Mouse (Mus musculus) hindbrain, postnatal 0 days (tissue): ENCODE data around the gene Dll1. TPM values are rescaled to one million over a fixed set of nuclear protein-coding genes. Genes with fewer than 3 reads are reported as not detected.

Experiments
- ATAC-seq: fragments of 200-750 bp; cut with Nextera tagmentation; 2 replicates; pipeline ENCODE4 v1.8.0; 2017; ENCODE audit warnings: mild to moderate bottlenecking, moderate TSS enrichment, moderate library complexity
- DNase-seq: peaks from one replicate; pipeline ENCODE4 v3.0.0-alpha.2; 2015; ENCODE audit warnings: low spot score
- H3K27ac ChIP-seq: fragments of 300-500 bp; sonication (generic); 2 replicates; pipeline ENCODE4 v1.5.1; 2014; ENCODE audit warnings: mild to moderate bottlenecking
- H3K27me3 ChIP-seq: fragments of 300-500 bp; sonication (generic); 2 replicates; pipeline ENCODE4 v1.6.1; 2014; ENCODE audit warnings: low read length, mixed read lengths; ENCODE audit not compliant: insufficient read depth
- H3K36me3 ChIP-seq: fragments of 300-500 bp; sonication (generic); 2 replicates; pipeline ENCODE4 v1.6.1; 2014; ENCODE audit warnings: low read length, mixed read lengths; ENCODE audit not compliant: insufficient read depth
- H3K4me1 ChIP-seq: fragments of 300-500 bp; sonication (generic); 2 replicates; pipeline ENCODE4 v1.6.1; 2014; ENCODE audit warnings: antibody characterized with exemption, low read length, mixed read lengths; ENCODE audit not compliant: insufficient read depth
- H3K4me2 ChIP-seq: fragments of 300-500 bp; sonication (generic); 2 replicates; pipeline ENCODE4 v1.6.1; 2014; ENCODE audit warnings: low read depth, mild to moderate bottlenecking, low read length, moderate library complexity, mixed read lengths
- H3K4me3 ChIP-seq: fragments of 300-500 bp; sonication (generic); 2 replicates; pipeline ENCODE4 v1.5.1; 2014; ENCODE audit warnings: low read length
- H3K9ac ChIP-seq: fragments of 300-500 bp; sonication (generic); replicated peaks from 2 replicates; pipeline ENCODE4 v1.6.1; 2014; ENCODE audit warnings: mild to moderate bottlenecking, low read length, moderate library complexity, mixed read lengths
- H3K9me3 ChIP-seq: fragments of 300-500 bp; sonication (generic); 2 replicates; pipeline ENCODE4 v1.6.1; 2016; ENCODE audit warnings: low read length, mixed read lengths
- CTCF ChIP-seq: IDR thresholded peaks from 2 replicates; pipeline ENCODE4 v1.5.1; 2016; ENCODE audit warnings: antibody characterized with exemption, control low read depth, low read depth
- WGBS: fragments of 180-500 bp; shearing (Covaris S2); extraction: QIAGEN DNeasy Blood & Tissue Kit; methylation state at CpG from one replicate; pipeline ENCODE4 v1.1.7; 2014; 5-methylcytosine and 5-hydroxymethylcytosine counted together
- polyA plus RNA-seq: library from polyadenylated mRNA; unstranded; fragments of >200 nt; fragmentation: Nextera tagmentation; extraction: Ambion mirVana; gene quantifications from 2 replicates; pipeline ENCODE4 v1.2.1, GENCODE M21; 2015
- total RNA-seq: library from RNA; depleted of rRNA; stranded (reverse); fragments of >200 nt; gene quantifications from 2 replicates; pipeline ENCODE4 v1.2.3, GENCODE M21; 2014

Dll1 gene
- total and polyA plus RNA-seq, 2 experiments from 2014 or later, result 10.9 to 34.3 TPM

DNA sequence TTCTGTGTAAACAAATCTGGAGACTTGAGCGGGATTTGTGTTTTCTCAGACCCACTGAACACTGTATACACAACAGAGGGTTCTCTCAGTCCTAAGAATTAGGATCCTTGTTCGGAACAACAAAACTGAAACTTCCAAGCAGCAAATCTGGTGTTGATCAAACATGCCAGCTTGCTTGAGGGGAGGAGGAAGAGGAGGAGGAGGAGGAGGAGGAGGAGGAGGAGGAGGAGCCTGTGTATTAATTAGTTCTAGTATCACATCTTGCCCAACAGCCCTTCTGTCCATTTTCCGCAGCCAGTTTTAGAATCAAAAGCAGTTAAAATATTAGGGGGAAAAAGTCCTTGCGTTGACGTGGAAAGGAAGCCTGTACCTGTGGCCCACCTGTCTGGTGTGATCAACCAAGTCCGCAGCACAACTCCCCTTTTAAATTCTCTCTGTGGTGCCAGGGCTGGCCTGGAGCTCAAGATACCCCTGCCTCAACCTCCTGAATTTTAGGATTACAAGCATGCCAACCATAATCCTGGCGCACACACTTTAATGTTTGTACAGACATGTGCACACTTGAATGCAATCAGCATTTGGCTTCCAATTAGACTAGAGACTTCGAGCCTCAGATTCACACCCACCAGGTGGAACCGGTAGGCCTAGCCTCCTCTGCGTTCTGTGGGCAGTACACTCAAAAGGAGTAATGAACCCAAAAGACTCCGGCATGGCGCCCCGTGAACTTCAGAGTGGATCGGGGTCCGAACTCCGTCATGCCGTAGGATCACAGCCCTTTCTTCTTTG, 3.3 kb upstream of the Dll1 start:
- no peaks in the 10 kb centered on the region for H3K36me3 ChIP-seq
- ATAC-seq, result no peak
- no peak for TF ChIP-seq CTCF
- H3K4me3 ChIP-seq, result peak overlapping the region; percentile 44
- peak overlapping the region; percentile 94 for H3K4me2 ChIP-seq
- H3K27ac ChIP-seq, result no peak overlapping the region
- peaks cover 15% of the 10 kb centered on the region for H3K4me1 ChIP-seq
- no peak overlapping the region for H3K9ac ChIP-seq
- no peaks in the 10 kb centered on the region for H3K9me3 ChIP-seq
- no peaks in the 10 kb centered on the region for H3K27me3 ChIP-seq
- DNase-seq, result no peak
- 14% methylated on average over 17 of the region's 17 CpGs for WGBS

DNA sequence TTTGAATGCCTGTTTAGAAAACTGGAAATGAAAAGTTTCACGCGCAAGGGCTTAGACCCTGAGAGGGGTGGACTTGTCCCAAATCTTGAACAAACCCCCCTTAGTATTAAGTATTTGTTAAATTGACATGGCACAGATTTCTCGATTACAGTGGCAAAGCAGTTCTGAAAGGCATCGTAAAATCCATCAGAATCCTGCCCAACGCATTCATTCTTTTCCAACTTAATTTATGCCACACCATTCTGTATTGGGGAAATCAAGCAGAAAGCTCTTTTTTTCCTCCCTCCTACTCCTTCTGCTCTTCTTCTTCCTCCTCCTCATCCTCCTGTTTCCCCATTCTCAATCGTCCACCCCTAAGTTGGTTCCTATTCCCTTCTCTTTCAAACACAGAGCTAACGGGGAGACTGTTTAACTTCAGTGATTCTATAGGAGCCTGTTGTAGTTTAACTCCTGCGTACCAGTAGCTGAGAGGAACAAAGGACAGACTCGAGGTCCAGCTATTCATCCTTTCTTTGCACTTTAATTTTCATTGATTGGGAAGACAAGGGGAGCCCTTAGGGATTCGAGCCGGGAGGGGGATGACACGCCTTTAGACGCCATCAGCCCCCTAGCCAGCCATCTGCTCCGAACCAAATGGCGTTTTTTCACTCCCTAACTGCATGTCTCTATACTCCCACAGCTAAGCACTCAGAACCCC, 1.9 kb upstream of the Dll1 start:
- Histone ChIP-seq H3K9ac (no peak overlapping the region), H3K4me3 (no peak overlapping the region), H3K27me3 (no peaks in the 10 kb centered on the region; the same call in 1 of the 2 replicates), H3K27ac (no peak overlapping the region), H3K36me3 (no peaks in the 10 kb centered on the region), H3K4me2 (0 out of 2 replicates have a peak overlapping the region, but pooled peaks have one; percentile 10), H3K4me1 (peaks cover 23% of the 10 kb centered on the region), H3K9me3 (no peaks in the 10 kb centered on the region)
- no peak for TF ChIP-seq CTCF
- ATAC-seq (no peak), DNase-seq (peak; percentile 25)
- WGBS, result 5% methylated on average over 15 of the region's 15 CpGs

GRCm38 (mm10) chr17:15377901-15378300, 1.2 kb upstream of the Dll1 start:
- H3K9ac ChIP-seq, result no peak overlapping the region
- no peak overlapping the region for H3K4me3 ChIP-seq
- peak overlapping the region; percentile 95; the same call in 1 of the 2 replicates for H3K4me2 ChIP-seq
- H3K27me3 ChIP-seq, result no peaks in the 10 kb centered on the region; the same call in 1 of the 2 replicates
- no peak for ATAC-seq
- H3K36me3 ChIP-seq, result no peaks in the 10 kb centered on the region
- H3K27ac ChIP-seq, result 0 out of 2 replicates have a peak overlapping the region, but pooled peaks have one; percentile 86
- no peaks in the 10 kb centered on the region for H3K9me3 ChIP-seq
- peak; percentile 79 for TF ChIP-seq CTCF
- DNase-seq, result peak; percentile 85
- 0% methylated on average over 1 of the region's 1 CpGs for WGBS
- H3K4me1 ChIP-seq, result peaks cover 30% of the 10 kb centered on the region

DNA sequence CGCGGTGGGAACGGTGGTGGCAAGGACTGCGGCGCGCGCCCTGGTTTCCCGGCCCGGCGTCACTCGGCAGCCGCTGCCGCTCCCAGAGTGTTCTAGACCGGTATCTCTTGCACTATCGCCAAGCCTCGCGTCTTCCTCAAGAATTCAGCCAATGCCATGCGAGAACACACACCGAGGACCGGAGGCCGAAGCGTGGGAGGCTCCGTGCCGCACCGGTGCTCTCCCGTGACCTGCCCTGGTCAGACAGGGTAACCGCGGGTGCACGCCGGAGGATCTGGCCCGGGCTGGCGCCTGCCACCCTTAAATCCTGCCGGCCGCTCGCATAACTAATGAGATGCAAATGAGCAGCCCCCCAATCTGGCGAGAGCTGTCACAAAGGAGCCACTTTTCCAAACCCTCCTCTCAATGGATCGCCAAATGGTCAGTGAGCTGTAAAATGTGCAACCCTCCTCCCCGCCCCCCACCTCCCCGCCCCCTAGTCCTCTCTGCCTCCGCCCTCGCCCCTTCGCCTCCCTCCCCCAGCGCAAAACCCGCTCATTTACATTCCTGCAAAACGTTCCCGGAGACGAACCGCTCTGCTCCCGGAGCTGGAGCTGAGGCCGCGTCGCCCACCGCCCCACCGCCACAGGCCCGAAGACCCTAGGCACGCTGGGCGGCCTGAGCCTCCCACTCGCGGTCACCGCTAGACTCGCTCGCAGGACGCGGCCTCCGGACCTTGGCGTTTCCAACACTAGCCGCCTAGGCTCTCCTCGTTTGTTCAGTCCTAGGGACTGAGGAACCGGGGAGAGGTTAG, 775 bp downstream of the Dll1 start:
- Histone ChIP-seq H3K27ac (peak overlapping the region; percentile 86), H3K36me3 (no peaks in the 10 kb centered on the region), H3K27me3 (no peaks in the 10 kb centered on the region; the same call in 1 of the 2 replicates), H3K4me2 (peak overlapping the region; percentile 95), H3K9ac (peak overlapping the region; percentile 78), H3K4me1 (peaks cover 30% of the 10 kb centered on the region), H3K4me3 (peak overlapping the region; percentile 68), H3K9me3 (no peaks in the 10 kb centered on the region)
- under 1% methylated on average over 66 of the region's 69 CpGs for WGBS
- peak; percentile 88 for DNase-seq
- TF ChIP-seq CTCF, result no peak
- ATAC-seq, result peak; percentile 77

GRCm38 (mm10) chr17:15375224-15375623, 1.4 kb downstream of the Dll1 start:
- no peak for ATAC-seq
- H3K9ac ChIP-seq, result peak overlapping the region; percentile 78
- peak overlapping the region; percentile 86 for H3K27ac ChIP-seq
- H3K36me3 ChIP-seq, result peaks cover 5% of the 10 kb centered on the region
- under 1% methylated on average over 18 of the region's 18 CpGs for WGBS
- no peak for DNase-seq
- H3K27me3 ChIP-seq, result no peaks in the 10 kb centered on the region; the same call in 1 of the 2 replicates
- TF ChIP-seq CTCF, result no peak
- H3K9me3 ChIP-seq, result no peaks in the 10 kb centered on the region
- H3K4me1 ChIP-seq, result peaks cover 23% of the 10 kb centered on the region
- peak overlapping the region; percentile 95 for H3K4me2 ChIP-seq
- peak overlapping the region; percentile 68 for H3K4me3 ChIP-seq

GRCm38 (mm10) chr17:15374321-15375141, 2.1 kb downstream of the Dll1 start:
- ATAC-seq (no peak), DNase-seq (peak; percentile 49)
- TF ChIP-seq CTCF, result no peak
- Histone ChIP-seq H3K4me3 (peak overlapping the region; percentile 68), H3K27me3 (no peaks in the 10 kb centered on the region; the same call in 1 of the 2 replicates), H3K27ac (peak overlapping the region; percentile 86), H3K9me3 (no peaks in the 10 kb centered on the region), H3K4me1 (peaks cover 22% of the 10 kb centered on the region), H3K4me2 (peak overlapping the region; percentile 95), H3K36me3 (peaks cover 8% of the 10 kb centered on the region), H3K9ac (peak overlapping the region; percentile 78)
- WGBS, result 2% methylated on average over 50 of the region's 50 CpGs
